Mouse (Mus musculus) monocyte, adult 5-6 weeks (primary cell): Measurements from ENCODE around the gene Hoxa6. TPM values are rescaled to one million over a fixed set of nuclear protein-coding genes. Genes with fewer than 3 reads are reported as not detected.

Source experiments
- ATAC-seq: fragments of 153-309, 156-312 bp; replicated peaks from 2 replicates; pipeline ENCODE4 v1.8.0; 2017; ENCODE audit warnings: mild to moderate bottlenecking; ENCODE audit not compliant: low TSS enrichment, insufficient number of reproducible peaks, severe bottlenecking, poor library complexity, low FRiP score
- total RNA-seq: library from RNA; stranded (forward); fragments of 200-1000, 200-491, 200-594 nt; gene quantifications from 3 replicates; pipeline ENCODE4 v1.2.3, GENCODE M21; 2017

The Hoxa6 gene
- total RNA-seq, 1 experiment from 2014 or later: not detected

- no peak for ATAC-seq
Observed at GRCm38 (mm10) chr6:52230516-52231165, 22.1 kb upstream of the Hoxa6 start, which contains the start of gene Hoxa9. TSS of gene Hoxa9 (minus strand) at chr6:52231089.

GRCm38 (mm10) chr6:52229558-52230416 lies 21.3 kb upstream of the Hoxa6 start:
- ATAC-seq: no peak

GRCm38 (mm10) chr6:52228475-52229465 lies 20.2 kb upstream of the Hoxa6 start:
- no peak for ATAC-seq

- ATAC-seq: no peak
Observed at GRCm38 (mm10) chr6:52227470-52228222, 19.1 kb upstream of the Hoxa6 start.

- no peak for ATAC-seq
Observed at GRCm38 (mm10) chr6:52226569-52227257, 18.2 kb upstream of the Hoxa6 start.

- no peak for ATAC-seq
Observed at GRCm38 (mm10) chr6:52225612-52226568, 17.4 kb upstream of the Hoxa6 start.

GRCm38 (mm10) chr6:52224895-52225611 lies 16.5 kb upstream of the Hoxa6 start:
- no peak for ATAC-seq

GRCm38 (mm10) chr6:52223939-52224760 lies 15.6 kb upstream of the Hoxa6 start:
- no peak for ATAC-seq

- ATAC-seq: no peak
Observed at GRCm38 (mm10) chr6:52222729-52223128, 14.2 kb upstream of the Hoxa6 start.

GRCm38 (mm10) chr6:52221993-52222685 lies 13.6 kb upstream of the Hoxa6 start:
- ATAC-seq: no peak

- peak; percentile 87 for ATAC-seq
Observed at GRCm38 (mm10) chr6:52221337-52221992, 12.9 kb upstream of the Hoxa6 start, which contains the start of gene Hoxa7. TSS of gene Hoxa7 (minus strand) at chr6:52221854.

GRCm38 (mm10) chr6:52220865-52221310 lies 12.4 kb upstream of the Hoxa6 start:
- ATAC-seq: no peak

- no peak for ATAC-seq
Observed at GRCm38 (mm10) chr6:52220003-52220864, 11.7 kb upstream of the Hoxa6 start.
